Mouse (Mus musculus) testis, adult 2 months (tissue): Measurements from ENCODE around the gene Plbd1. TPM values are rescaled to one million over a fixed set of nuclear protein-coding genes. Genes with fewer than 3 reads are reported as not detected.

Source experiments
- H3K27ac ChIP-seq: fragments of 200-500 bp; 2 replicates; pipeline ENCODE4 v1.5.1; 2012; ENCODE audit warnings: low read depth, low read length; ENCODE audit not compliant: control insufficient read depth, insufficient read depth
- H3K27me3 ChIP-seq: fragments of 200-500 bp; 2 replicates; pipeline ENCODE4 v1.6.1; 2012; ENCODE audit warnings: mild to moderate bottlenecking, low read length, moderate library complexity; ENCODE audit not compliant: control insufficient read depth, insufficient read depth
- H3K36me3 ChIP-seq: fragments of 200-500 bp; 2 replicates; pipeline ENCODE4 v1.6.1; 2012; ENCODE audit warnings: mild to moderate bottlenecking, low read length; ENCODE audit not compliant: control insufficient read depth, insufficient read depth
- H3K4me1 ChIP-seq: fragments of 200-500 bp; 2 replicates; pipeline ENCODE4 v1.6.1; 2012; ENCODE audit warnings: low read length; ENCODE audit not compliant: control insufficient read depth, insufficient read depth
- H3K4me3 ChIP-seq: fragments of 200-500 bp; 2 replicates; pipeline ENCODE4 v1.5.1; 2012; ENCODE audit warnings: low read depth, mild to moderate bottlenecking, low read length, moderate library complexity, mixed read lengths; ENCODE audit not compliant: control insufficient read depth
- CTCF ChIP-seq: fragments of 200-500 bp; IDR thresholded peaks from 2 replicates; pipeline ENCODE4 v1.5.1; 2012; ENCODE audit warnings: low read depth, mild to moderate bottlenecking, inconsistent platforms, low read length, moderate library complexity; ENCODE audit not compliant: control insufficient read depth, insufficient read depth, insufficient replicate concordance
- POLR2A ChIP-seq: fragments of 200-500 bp; IDR thresholded peaks from 2 replicates; pipeline ENCODE4 v1.6.1; 2012; ENCODE audit warnings: low read depth, mild to moderate bottlenecking, inconsistent platforms, low read length, moderate library complexity; ENCODE audit not compliant: control insufficient read depth
- polyA plus RNA-seq: library from polyadenylated mRNA; depleted of rRNA; stranded (reverse); fragments of >200 nt; gene quantifications from 2 replicates; pipeline ENCODE4 v1.2.3, GENCODE M21; 2012; rRNA removed

Gene Plbd1
- polyA plus RNA-seq, 1 experiment: 53.7 TPM

- Histone ChIP-seq H3K27ac (no peak overlapping the region), H3K4me3 (no peak overlapping the region), H3K36me3 (no peaks in the 10 kb centered on the region), H3K27me3 (no peaks in the 10 kb centered on the region), H3K4me1 (no peaks in the 10 kb centered on the region)
- TF ChIP-seq POLR2A (no peak), CTCF (no peak)
Observed at GRCm38 (mm10) chr6:136612312-136612711, 49.4 kb downstream of the Plbd1 start.

GRCm38 (mm10) chr6:136611351-136612215 is 50.1 kb downstream of the Plbd1 start:
- Histone ChIP-seq H3K27me3 (no peaks in the 10 kb centered on the region), H3K4me1 (no peaks in the 10 kb centered on the region), H3K4me3 (no peak overlapping the region), H3K27ac (no peak overlapping the region), H3K36me3 (no peaks in the 10 kb centered on the region)
- TF ChIP-seq POLR2A: no peak
- no peak for TF ChIP-seq CTCF

DNA sequence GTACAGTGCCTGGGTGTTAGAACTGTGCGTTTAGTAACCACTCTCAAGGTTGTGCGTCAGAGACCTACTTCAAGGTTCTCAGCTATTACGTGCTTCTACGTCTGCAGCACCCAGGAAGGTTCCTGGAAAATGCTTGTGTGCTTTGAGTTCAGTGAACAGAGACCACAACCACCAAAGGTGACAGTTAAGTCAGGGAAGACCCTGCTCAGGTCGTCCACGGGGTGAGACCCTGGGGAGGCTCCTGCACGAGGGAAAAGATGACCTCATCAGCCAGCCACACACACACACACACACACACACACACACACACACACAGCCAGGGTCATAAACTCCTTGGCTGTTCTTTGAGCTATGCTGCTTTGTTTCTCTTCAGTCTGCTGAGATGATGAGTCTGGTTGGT is 59.1 kb downstream of the Plbd1 start:
- Histone ChIP-seq H3K36me3 (peaks cover 2% of the 10 kb centered on the region), H3K27me3 (no peaks in the 10 kb centered on the region), H3K27ac (no peak overlapping the region), H3K4me1 (no peaks in the 10 kb centered on the region), H3K4me3 (no peak overlapping the region)
- TF ChIP-seq CTCF: no peak
- no peak for TF ChIP-seq POLR2A

- H3K4me1 ChIP-seq: no peaks in the 10 kb centered on the region
Observed at GRCm38 (mm10) chr6:136594541-136594940, 67.2 kb downstream of the Plbd1 start.

GRCm38 (mm10) chr6:136590739-136591138 is 71.0 kb downstream of the Plbd1 start:
- no peaks in the 10 kb centered on the region for H3K27me3 ChIP-seq
- no peak overlapping the region for H3K27ac ChIP-seq
- H3K36me3 ChIP-seq: peaks cover 2% of the 10 kb centered on the region
- H3K4me1 ChIP-seq: no peaks in the 10 kb centered on the region
- H3K4me3 ChIP-seq: no peak overlapping the region
- TF ChIP-seq POLR2A: no peak
- no peak for TF ChIP-seq CTCF

More at GRCm38 (mm10) chr6:136594541-136594940, 67.2 kb downstream of the Plbd1 start:
- TF ChIP-seq POLR2A: no peak
- no peaks in the 10 kb centered on the region for H3K27me3 ChIP-seq
- H3K4me3 ChIP-seq: no peak overlapping the region
- H3K36me3 ChIP-seq: peaks cover 3% of the 10 kb centered on the region
- H3K27ac ChIP-seq: no peak overlapping the region

GRCm38 (mm10) chr6:136566002-136566401 is 95.7 kb downstream of the Plbd1 start:
- peaks cover 5% of the 10 kb centered on the region; the same call in 1 of the 2 replicates for H3K36me3 ChIP-seq
- H3K4me1 ChIP-seq: no peaks in the 10 kb centered on the region
- no peak for TF ChIP-seq POLR2A
- TF ChIP-seq CTCF: no peak
- no peak overlapping the region for H3K4me3 ChIP-seq
- H3K27me3 ChIP-seq: no peaks in the 10 kb centered on the region
- no peak overlapping the region for H3K27ac ChIP-seq

Other genes starting within 250 kb of the Plbd1 start
- gene E330021D16Rik, start 246.4 kb downstream of the Plbd1 start, polyA plus RNA-seq: 0.12 and 0.28 TPM in 2 replicates
- gene Atf7ip, start 155.8 kb downstream of the Plbd1 start, polyA plus RNA-seq: 15.9 and 16.8 TPM in 2 replicates
- 0.16 and 0.33 TPM in 2 replicates for gene Gucy2c, start 119.8 kb upstream of the Plbd1 start, polyA plus RNA-seq
- 0.96 and 0.99 TPM in 2 replicates for gene Hist4h4, start 142.5 kb upstream of the Plbd1 start, polyA plus RNA-seq
- gene H2afj, start 146.3 kb upstream of the Plbd1 start, polyA plus RNA-seq: 34.2 and 47.7 TPM in 2 replicates
- gene BC049715, start 165.7 kb upstream of the Plbd1 start, polyA plus RNA-seq: 150 and 168 TPM in 2 replicates
- gene Wbp11, start 166.3 kb upstream of the Plbd1 start, polyA plus RNA-seq: 236 and 252 TPM in 2 replicates
- 0.22 TPM in 1 of 2 replicates, not detected in the other for gene Smco3, start 173.5 kb upstream of the Plbd1 start, polyA plus RNA-seq
- gene Art4, start 195.8 kb upstream of the Plbd1 start, polyA plus RNA-seq: 0.96 and 1.0 TPM in 2 replicates
- gene Mgp, start 213.9 kb upstream of the Plbd1 start, polyA plus RNA-seq: 51.0 and 80.5 TPM in 2 replicates